Mouse (Mus musculus) cerebellum, adult 9-10 months (tissue): Measurements from ENCODE around the gene Igf2.

ENCODE experiments used
- DNase-seq: peaks from one replicate; pipeline ENCODE4 v3.0.0; 2022

Igf2 gene

DNA sequence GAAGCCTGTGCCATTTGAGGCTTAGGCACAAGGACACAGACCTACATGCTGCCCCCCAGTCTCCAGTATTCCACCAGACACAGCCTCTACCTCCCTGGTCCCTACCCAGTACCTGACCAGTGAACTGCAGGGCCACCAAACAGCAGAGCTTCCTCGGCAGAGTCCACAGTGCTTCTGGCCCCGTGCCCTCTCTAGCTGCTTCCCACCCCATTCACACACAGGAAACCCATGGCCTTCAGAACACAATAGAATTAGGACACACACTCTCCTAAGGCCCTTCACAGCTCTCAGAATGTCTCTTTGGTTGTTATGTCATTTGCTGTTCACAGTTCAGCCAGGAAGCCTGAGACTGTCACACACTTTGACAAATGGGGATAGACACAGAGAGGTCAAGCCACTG lies at the start of gene Igf2:
Gene Igf2, minus strand, starts transcription at position 158 of the 400 bp plus-strand sequence.
- no peak for DNase-seq

DNA sequence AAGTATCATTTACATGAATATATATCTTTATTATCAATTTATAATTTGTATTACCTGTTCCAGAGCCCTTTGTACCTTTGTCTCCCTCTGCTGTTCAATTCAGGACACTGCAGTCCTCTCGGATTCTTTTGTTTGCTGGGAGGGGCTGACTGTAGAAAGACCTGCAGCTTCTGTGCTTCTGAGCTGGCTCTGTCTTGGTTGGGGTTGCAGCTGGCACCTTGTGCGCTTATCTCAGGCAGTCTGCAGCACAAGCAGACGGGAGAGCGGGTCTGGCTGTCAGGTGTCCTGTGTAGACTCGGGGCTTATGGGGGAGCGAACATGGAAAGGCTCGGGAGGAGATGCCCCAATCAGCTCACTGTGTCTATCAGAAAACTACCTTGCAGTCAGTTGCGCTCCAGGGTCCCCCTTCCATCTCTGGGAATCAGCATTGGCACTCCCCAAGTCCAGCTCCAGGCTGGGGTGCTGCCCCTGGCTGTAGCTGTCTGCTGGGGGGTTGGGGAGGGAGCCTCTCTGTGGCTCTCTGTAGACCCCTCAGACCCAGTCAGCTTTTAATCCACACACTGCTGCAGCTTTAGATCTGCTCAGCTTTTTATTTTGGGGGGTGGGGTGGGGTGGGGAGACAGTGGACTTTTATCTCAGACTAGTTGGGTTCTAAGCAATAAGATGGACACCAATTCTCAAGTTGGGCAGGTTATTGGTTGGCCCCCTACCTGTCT lies 48.3 kb upstream of the Igf2 start:
- DNase-seq = peak; percentile 41

DNA sequence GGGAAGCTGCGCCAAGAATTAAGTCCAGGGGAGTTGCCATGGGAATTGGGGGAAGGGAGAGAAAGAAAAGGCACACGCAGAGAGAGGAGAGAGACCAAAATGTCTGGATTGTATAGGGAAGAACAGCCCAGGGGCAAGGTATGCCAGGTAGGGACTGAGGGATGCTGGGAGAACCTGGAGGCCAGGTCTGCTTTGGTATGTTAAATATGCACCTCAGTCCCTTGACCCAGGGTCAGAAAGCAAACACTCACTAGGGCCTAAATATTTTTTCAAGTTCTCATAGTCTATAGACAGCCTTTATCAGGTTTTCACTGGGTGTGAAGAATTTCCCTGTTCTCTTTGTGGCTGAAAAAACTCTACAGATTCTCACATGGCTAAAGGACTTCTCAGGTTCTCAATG lies 40.3 kb upstream of the Igf2 start:
- no peak for DNase-seq

DNA sequence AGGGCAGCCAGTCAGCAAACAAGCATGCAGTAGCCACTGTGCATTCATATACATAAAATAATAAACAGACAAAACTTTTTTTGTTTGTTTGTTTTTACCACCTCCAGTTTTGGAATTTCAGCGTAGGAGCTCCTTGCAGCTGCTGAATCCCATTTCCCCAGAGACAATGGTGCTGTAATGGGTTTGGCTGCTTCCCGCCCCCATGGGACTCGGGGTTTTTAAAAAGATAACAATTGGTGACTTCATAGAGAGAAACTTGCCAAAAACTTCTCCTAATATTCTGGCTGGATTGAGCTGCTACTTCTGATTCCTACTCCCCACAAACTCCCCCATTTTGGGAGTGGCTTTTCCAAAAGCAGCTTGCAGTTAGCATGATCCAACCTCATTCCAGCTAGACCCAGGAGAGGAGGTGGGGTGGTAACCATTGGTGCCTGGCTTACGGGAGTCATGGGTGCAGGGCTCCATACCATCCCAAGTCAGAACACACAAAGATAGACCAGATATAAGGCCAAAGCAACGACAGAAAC lies 32.8 kb upstream of the Igf2 start:
- no peak for DNase-seq

DNA sequence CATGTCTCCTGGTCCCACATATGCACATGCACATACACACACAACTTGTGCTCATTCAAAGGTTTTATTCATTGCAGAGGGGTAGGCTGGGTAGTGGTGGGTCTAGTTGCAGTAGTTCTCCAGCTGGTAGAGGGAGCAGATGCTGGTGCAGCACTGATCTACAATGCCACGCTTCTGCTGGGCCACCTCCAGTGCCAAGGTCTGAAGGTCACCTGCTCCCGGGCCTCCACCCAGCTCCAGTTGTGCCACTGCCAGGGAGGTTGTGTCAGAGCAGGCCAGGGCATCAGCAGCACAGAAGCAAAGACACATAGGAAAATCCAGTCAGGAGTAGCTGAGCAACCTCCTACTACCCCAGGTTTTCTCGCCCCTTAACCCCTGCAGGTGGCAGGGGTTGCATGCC lies 12.0 kb upstream of the Igf2 start:
- no peak for DNase-seq

DNA sequence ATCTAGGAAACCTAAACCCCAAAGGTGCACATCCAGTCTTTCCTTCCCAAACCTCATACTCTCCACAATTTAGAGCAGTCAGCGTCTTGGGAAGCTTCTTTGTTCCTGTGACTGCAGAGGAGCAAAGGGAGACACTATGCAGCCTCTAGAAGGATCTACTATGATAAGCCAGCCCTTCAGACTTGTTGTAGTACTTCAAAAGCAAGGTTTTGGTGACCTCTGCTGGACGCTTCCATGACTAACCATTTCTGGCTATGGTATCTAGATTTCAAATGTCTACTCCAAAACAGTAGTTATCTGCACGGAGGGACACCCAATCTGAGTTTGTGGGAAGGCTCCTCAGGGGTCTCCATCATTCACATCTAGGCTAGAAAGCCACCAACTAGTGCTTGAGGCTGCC lies 9.0 kb upstream of the Igf2 start:
- peak; percentile 57 for DNase-seq

DNA sequence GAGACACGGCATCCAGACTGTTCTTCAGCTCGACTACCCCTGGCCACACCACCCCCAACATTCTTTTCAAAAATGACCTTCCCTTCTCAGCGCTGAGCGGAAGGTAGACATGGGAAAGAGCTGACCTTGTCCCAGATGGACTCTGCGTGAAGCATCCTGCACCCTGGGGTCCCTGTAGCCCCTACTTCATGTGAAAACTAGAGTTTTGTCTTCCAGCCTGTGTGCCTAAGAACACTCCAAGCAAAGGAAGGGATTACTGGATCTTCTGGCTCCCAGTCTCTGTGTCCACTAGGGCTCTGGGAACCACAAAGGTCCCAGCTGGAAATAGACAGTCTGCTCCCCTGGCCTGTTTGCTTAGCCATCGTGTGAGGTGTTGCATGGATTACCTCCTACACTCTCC lies 8.5 kb upstream of the Igf2 start:
- no peak for DNase-seq

DNA sequence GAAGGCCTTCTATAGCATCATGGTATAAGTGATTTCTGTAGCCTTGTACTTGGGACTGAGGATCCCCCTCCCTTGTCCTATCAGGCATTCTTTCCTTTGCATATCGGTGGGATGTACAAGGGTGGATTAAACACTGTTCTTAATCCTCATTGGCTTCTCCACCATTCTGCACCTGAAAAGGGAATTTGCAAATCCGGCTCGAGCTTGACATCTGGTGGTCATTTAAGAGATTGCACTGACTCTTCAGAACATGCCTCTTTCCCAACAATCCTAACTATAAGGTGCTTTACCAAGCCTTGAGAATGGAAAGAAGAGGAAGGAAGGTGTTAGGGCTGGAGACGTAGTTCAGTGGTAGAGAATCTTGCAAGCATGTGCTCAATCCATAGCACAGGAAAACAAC lies 5.5 kb upstream of the Igf2 start:
- DNase-seq = peak; percentile 63

DNA sequence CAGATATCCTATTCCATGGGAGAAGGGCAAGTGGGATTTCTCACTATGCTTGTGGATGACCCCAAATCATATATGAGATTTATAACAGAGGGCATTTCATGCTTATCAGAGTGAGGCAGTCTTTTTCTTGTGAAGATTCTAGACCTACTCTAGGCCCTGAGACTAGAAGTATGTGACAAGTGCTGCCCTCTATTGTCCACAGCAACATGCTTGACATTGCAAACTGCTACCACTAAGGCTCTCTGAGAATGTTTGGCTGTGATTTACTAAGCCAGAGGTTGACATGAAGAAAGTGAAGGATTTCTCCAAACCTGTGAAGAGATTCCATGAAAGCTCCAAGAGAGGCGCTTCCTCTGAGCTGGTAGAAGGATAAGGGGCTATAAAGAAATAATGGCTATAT lies 4.5 kb upstream of the Igf2 start:
- DNase-seq = no peak

DNA sequence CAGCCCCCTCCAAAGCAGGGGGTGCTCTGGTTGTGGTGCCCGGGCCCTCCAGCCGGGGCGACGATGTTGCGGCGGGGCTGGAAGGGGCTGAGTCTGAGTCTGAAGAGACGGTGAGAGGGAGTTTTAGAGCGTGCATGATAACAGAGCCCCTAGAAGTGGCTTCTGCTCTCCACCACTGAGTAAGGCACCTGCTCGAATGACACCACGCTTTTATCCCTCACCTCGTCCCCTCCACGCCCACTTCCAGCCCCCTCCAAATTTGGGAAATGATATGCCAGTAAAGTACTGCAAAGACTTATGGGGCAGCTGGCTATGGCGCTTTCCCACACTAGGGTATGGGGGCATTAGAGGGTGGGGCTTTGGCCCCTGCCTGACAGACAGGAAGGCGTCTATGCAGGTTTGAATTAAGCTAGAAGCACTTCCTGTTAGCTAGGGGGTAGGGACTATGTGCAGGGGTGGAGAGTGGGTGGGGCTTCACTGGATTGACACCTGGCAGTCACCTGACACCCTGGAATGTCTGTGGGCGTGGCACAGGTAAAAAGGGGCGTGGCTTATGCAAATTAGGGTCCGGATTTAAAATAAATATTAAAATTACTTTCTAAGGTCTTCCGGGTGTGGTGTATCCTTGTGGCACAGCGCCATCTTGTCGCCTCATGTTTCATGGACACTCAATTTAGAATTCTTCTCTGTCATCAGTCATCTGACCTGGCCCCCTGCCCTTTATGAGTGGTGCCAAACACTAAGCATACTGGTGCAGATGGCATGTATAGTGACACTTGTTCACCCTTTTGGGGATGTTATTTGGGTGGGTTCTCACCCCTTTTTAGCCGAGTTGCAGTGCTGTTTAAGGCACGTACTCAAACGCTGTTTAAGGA lies 3.4 kb upstream of the Igf2 start, which contains the start of gene Gm49394:
Gene Gm49394, minus strand, starts transcription at position 192 of the 875 bp plus-strand sequence.
- DNase-seq = no peak

DNA sequence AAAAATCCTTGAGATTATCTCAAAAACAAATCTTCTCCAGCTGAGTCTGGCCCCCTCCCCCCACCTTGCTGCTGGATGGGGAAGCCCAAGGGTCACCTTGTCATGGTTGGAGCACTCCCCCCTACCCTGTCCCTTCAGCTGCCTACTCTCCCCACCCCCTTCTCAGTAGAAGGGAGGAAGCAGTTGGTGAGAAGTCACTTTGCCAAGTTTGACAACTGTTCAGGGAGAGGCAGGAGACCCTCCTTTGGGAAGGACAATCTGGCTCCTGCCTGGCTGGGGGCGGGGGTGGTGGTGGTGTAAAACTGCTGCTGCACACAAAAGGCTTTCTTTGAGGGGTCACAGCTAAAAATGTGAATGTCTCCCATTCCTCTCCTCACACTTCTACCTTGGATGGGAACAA lies 1.7 kb upstream of the Igf2 start:
- no peak for DNase-seq

DNA sequence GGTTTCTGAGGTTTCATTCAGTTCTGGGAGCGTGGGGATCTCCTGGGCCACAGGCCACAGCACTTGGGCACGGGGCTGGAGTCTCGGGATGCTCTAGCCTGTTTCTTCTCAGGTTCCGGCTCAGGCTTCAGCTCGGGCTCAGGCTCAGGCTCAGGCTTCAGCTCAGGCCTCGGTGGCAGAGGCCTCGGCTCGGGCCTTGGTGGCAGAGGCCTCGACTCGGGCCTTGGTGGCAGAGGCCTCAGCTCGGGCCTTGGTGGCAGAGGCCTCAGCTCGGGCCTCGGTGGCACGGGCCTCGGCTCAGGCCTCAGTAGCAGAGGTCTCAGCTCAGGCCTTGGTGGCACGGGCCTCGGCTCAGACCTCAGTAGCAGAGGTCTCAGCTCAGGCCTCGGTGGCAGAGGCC lies 905 bp upstream of the Igf2 start:
- DNase-seq = no peak

DNA sequence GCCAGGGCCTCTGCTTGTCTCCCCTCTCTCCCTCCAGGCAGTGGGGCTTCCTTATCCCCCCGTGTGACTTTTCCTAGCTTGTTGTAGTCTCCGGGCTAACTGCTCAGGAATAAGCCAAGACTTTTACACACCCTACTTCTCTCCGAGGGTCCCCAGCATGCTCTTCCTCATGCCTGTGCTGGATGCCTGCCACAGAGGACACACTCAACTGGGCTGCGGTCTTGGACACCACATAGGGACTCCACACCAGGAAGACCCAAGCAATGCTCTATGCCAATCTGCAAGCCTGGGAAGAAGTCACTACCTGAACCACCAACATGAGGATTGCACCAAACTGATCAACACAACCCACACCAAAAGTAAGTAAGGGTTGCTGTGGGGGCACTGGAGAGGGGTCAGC lies 507 bp downstream of the Igf2 start:
- DNase-seq = no peak

DNA sequence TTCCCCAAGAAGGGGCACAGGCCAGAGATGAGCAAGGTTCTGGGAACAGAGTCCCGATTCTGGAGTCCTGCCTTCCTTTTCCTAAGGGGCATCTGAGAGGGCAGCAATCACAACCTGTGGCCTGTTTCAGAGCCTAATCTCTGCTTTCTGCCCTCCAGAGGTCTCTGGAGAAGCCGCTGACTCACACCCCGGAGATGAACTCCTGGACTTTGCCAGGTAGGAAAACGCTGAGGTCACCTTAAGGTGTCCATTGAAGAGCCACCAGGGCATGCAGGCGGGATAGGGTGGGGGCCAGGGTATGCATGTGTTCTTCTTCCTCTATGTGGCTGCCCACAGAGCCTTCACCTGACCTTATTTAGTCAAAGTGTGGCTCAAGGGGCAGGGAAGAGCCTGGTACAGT lies 1.3 kb downstream of the Igf2 start:
- DNase-seq = no peak

DNA sequence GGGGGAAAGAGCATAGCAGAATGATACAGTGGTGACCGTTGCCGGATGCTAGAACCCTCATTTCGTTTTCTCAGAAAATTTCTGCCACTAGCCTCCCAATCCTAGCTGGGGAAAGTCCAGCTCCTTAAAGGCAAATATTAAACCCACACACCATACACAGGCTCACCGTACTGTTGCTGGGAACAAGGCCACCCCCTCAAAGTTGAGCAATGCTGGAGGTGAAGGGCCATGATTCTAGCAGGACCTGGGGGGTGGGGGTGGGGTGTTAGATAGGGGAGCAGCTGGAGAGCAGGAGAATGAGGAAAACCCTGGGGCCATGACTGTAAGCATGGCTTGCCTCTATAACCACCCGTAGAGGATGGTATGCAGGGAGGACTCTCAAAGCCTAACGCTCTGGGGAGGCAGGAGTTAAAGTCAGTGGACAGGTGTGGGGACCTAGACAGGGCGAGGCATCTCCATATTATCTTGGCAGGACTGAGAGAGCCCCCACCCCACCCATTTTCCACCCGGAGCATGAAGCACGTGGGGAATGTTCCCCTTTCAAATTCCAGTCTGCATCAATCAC lies 2.1 kb downstream of the Igf2 start:
- no peak for DNase-seq

DNA sequence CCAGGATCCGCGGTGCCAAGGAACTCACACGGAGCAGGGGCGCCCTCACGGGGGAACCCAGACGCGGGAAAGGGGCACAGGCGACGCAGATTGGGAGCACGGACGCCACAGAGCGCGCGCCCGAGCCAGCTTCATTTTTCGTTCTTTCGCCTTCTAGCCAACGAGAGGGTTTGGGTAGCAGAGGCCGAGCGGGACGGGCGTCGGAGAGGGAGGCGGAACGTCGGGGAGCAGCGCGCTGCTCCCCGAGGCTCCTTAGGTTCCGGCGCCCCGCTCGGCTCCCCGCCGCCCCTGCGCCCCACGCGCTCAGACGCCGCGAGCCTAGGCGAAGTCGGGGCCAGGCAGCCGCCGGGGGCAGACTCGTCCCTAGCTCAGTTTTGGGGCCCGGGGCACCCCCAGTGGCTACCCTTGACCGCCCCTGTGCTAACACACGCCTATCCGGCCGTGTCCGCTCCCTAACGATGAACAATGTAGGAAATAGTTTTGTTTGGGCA lies 2.6 kb downstream of the Igf2 start:
- DNase-seq = no peak

DNA sequence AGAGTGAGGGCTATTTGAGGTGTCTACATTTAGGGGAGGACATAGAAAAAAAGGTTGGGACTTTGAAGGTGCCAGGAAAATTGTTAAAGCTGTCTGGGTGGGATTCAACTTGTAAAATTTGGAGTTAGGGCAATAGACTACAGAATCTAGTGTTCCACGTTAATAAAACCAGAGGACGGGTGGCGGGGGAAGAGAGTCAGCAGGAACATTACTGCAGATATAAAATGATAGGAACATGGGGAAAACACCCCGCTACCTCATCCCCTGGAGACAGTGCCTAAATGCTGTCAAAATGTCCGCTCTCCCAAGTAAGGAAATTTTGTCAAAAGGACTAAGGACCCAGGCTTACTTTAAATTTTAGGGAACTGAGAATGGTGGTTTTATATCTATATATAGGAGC lies 3.5 kb downstream of the Igf2 start:
- DNase-seq = no peak

DNA sequence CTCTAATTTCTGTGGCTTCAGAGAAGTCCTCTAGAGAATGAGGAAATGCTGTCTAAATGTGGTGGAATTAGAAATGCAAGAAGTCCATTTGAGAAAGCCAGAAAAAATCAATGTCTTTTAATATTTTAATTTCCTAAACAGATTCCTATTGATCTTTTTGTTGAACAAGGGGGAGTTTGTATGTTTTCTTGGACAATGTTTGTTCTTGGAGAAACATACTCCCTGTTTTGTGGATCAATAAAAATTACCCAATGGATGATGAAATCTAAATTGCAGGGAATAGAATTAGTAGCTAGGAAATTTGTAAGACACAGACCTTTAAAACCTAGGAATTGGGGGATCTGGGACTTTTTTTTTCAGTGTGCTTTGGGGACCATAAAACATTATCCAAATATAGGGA lies 4.8 kb downstream of the Igf2 start:
- no peak for DNase-seq

DNA sequence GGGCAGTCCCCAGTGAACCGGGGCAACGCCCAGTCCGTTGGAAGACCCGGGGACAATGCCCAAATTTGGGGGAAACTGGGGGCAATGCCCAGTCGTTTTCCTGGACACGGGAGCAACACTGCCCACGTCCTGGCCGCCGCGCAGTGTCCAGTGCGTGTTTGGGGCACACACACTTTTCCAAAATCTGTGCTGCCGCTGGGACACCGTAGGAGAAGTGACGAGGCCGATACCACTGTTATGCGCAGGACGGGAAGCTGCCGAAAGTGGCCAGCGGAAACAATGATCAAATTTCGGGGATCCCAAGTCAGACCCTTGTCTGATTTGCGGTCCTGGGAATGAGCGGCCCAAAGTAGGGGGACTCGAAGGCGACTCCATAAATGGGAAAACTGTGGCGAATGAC lies 5.6 kb downstream of the Igf2 start:
- no peak for DNase-seq

DNA sequence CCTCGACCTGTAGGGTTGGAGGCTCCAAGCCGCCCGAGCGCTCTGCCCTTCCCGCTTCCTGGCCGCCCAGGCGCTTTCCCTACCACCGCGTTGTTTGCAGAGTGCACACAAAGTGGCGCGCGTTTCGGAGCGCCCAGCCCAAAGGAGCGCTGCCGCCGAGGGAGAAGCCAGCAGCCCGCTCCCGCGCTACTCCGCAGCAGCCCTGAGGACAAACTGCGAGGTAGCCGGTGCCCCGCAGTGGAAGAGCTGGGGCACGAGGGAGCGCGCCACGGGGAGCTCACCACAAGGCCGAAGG lies 6.0 kb downstream of the Igf2 start:
- DNase-seq = no peak

DNA sequence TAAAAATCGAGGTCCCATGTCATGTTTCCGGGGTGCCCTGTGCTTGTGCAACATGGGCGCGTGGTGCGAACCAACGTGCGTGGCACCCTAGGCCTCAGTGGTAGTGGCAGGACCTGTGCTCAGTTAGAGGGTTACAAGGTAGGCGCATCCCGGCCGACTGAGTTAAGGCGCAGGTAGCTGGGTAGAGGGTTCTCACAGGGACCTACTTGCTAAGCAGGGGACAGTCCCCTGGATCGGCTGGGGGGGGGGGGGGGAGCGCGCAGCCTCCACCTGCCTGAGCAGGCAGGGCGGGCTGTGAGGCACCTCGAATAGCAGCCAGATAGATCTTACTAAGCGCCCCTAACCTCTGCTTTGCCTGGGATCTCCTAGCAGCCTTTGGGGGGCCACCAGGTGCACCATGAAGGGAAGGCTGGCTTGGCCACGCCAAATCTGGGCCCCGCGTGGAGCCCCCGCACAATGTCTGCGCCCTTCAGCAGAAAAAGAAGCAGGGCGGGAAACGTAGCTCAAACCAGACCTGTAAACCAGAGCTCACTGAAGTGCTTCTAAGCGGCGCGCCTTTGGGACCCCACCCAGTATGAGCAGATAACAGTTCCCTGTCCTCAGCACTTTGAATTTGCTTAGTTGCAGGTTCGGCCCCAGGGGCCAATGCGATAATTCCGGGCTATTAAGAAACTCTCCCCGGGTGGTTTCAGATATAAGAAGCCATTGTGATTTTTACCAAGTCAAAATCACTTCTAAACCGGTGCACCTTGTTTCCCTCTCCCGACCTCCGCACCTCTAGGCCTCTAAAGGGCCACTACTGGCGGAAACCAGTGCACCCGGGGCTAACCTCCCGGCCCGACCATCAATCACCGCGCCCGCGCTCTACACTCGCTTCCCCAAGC lies 6.6 kb downstream of the Igf2 start:
- DNase-seq = no peak

DNA sequence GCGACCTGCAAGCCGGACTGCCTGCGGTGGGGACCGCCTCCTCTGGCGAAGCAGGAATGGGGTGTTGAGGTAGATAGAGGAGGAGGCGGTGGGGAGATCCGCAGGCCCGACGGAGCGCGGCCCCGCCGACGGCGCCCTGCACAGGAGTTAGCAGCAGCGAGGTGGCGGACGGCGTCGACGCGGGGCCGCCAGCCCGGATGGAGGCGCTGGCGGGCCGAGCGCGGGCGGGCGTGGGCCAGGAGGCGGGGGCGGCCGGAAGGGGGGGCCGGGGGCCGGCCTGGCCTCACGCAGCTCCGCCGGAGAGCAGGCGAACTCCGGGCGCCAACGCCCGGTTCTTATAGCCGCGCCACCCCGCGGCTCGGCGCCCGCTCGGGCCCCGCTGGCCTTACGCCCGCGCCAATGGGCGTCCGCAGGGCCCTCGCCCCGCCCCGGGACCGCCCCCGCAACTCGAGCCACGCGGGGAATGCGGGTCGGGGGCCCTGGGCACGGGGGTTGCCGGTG lies 7.4 kb downstream of the Igf2 start:
- DNase-seq = no peak
